Mouse (Mus musculus): ENCODE data around the gene Foxp4.

DNA sequence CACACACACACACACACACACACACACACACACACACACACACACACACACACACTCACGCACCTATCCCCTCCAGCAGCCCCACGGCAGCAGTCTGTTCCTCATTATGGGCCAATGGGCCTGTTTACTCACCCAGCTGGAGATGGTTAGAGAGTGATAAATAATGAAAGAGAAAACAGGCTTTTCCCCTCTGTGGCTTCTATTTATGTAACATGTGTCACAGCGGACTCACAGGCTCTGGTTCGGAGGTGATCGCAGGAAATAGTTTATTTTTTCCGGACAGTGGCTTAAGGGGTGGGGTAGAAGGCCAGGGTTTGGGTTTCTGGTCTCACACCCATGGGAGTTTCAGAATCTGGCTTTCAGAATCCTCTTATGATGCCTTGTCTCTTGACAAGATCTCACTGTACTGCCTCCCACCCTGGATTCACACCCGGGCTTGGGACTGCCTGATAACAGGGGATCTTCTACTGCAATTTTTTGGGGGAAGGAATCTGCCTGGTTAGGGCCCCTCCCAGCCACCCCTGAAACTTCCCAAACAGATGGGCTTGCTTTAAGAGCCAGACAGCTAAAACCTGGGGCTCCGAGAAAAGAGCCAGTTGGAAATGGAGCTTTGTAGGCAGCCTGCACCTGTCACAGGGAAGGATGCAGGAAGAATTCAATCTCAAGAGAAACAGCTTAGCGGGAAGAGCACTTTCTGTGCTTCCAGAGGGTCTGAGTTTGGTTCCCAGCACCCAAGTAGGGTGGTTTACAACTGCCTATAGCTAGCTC lies 18.8 kb upstream of the Foxp4 start:
- TF ChIP-seq CTCF (IDR thresholded peaks at IDR 0.05; ENCODE audit: borderline replicate concordance, control insufficient read depth, extremely low read depth, insufficient read depth, low read length, poor library complexity) (no peak), POLR2A (IDR thresholded peaks at IDR 0.05; ENCODE audit: control insufficient read depth, extremely low read depth, insufficient read depth, low read length, poor library complexity) (no peak)
